Mouse (Mus musculus) naive thymus-derived CD4-positive, alpha-beta T cell, adult 2 months (primary cell): ENCODE data around the gene Mamdc4.
"Not testable (repeated sequence)": the region's sequence is repeated elsewhere in the genome, so short reads cannot be mapped to it uniquely, and the experiment has no call there.

Experiments used
- DNase-seq: peaks from one replicate; pipeline ENCODE4 v3.0.0-alpha.2; 2011; ENCODE audit warnings: low read depth

The Mamdc4 gene

GRCm38 (mm10) chr2:25560551-25560950 is 14.1 kb downstream of the Mamdc4 start:
- no peak for DNase-seq

GRCm38 (mm10) chr2:25558774-25559173 is 15.9 kb downstream of the Mamdc4 start:
- no peak for DNase-seq

GRCm38 (mm10) chr2:25557964-25558360 is 16.7 kb downstream of the Mamdc4 start:
- DNase-seq: no peak

GRCm38 (mm10) chr2:25557221-25557963 is 17.3 kb downstream of the Mamdc4 start, which contains the start of gene Edf1:
Gene Edf1, plus strand, starts transcription at chr2:25557847.
- DNase-seq: peak; percentile 90

- no peak for DNase-seq
Measured at GRCm38 (mm10) chr2:25556296-25556695, 18.3 kb downstream of the Mamdc4 start.

- not testable (repeated sequence) for DNase-seq
Measured at GRCm38 (mm10) chr2:25555479-25555878, 19.2 kb downstream of the Mamdc4 start.

GRCm38 (mm10) chr2:25553171-25553786 is 21.4 kb downstream of the Mamdc4 start:
- not testable (repeated sequence) for DNase-seq

GRCm38 (mm10) chr2:25551186-25551585 is 23.5 kb downstream of the Mamdc4 start:
- DNase-seq: peak; percentile 61

- peak; percentile 89 for DNase-seq
Measured at GRCm38 (mm10) chr2:25549021-25549991, 25.3 kb downstream of the Mamdc4 start.

- DNase-seq: peak; percentile 98
Measured at GRCm38 (mm10) chr2:25546811-25547491, 27.7 kb downstream of the Mamdc4 start, which contains the start of gene Traf2. Gene Traf2, minus strand, starts transcription at chr2:25546940.

GRCm38 (mm10) chr2:25545996-25546810 is 28.4 kb downstream of the Mamdc4 start:
- peak; percentile 36 for DNase-seq

GRCm38 (mm10) chr2:25541644-25542367 is 32.8 kb downstream of the Mamdc4 start:
- no peak for DNase-seq

GRCm38 (mm10) chr2:25540541-25540948 is 34.1 kb downstream of the Mamdc4 start:
- no peak for DNase-seq

- no peak for DNase-seq
Measured at GRCm38 (mm10) chr2:25536531-25536930, 38.1 kb downstream of the Mamdc4 start.

- DNase-seq: no peak
Measured at GRCm38 (mm10) chr2:25534866-25535182, 39.8 kb downstream of the Mamdc4 start.

GRCm38 (mm10) chr2:25534178-25534865 is 40.3 kb downstream of the Mamdc4 start:
- DNase-seq: peak; percentile 82

GRCm38 (mm10) chr2:25533707-25534106 is 40.9 kb downstream of the Mamdc4 start:
- no peak for DNase-seq

- no peak for DNase-seq
Measured at GRCm38 (mm10) chr2:25526510-25527302, 47.9 kb downstream of the Mamdc4 start.
